Mouse (Mus musculus) heart, postnatal 0 days (tissue): Measurements from ENCODE around the gene Ikzf2. TPM values are rescaled to one million over a fixed set of nuclear protein-coding genes. Genes with fewer than 3 reads are reported as not detected.

Experiments used
- ATAC-seq: fragments of 200-750 bp; cut with Nextera tagmentation; 2 replicates; pipeline ENCODE4 v1.8.0; 2017; ENCODE audit warnings: low read depth, moderate number of reproducible peaks, moderate library complexity; ENCODE audit not compliant: insufficient read depth
- DNase-seq: peaks from one replicate; pipeline ENCODE4 v3.0.0-alpha.2; 2016; ENCODE audit warnings: low spot score
- H3K27ac ChIP-seq: fragments of 300-500 bp; sonication (generic); 2 replicates; pipeline ENCODE4 v1.5.1; 2014; ENCODE audit warnings: low read depth, mild to moderate bottlenecking
- H3K27me3 ChIP-seq: fragments of 300-500 bp; sonication (generic); 2 replicates; pipeline ENCODE4 v1.6.1; 2014; ENCODE audit warnings: low read length, mixed read lengths; ENCODE audit not compliant: control insufficient read depth, insufficient read depth
- H3K36me3 ChIP-seq: fragments of 300-500 bp; sonication (generic); replicated peaks from 2 replicates; pipeline ENCODE4 v1.6.1; 2014; ENCODE audit warnings: low read length, mixed read lengths; ENCODE audit not compliant: control insufficient read depth, insufficient read depth
- H3K4me1 ChIP-seq: fragments of 300-500 bp; sonication (generic); 2 replicates; pipeline ENCODE4 v1.6.1; 2014; ENCODE audit warnings: antibody characterized with exemption; ENCODE audit not compliant: control insufficient read depth, insufficient read depth
- H3K4me2 ChIP-seq: fragments of 300-500 bp; sonication (generic); 2 replicates; pipeline ENCODE4 v1.6.1; 2014; ENCODE audit warnings: low read depth, mild to moderate bottlenecking, low read length, moderate library complexity
- H3K4me3 ChIP-seq: fragments of 300-500 bp; sonication (generic); 2 replicates; pipeline ENCODE4 v1.5.1; 2014; ENCODE audit warnings: low read depth, low read length
- H3K9ac ChIP-seq: fragments of 300-500 bp; sonication (generic); replicated peaks from 2 replicates; pipeline ENCODE4 v1.6.1; 2014; ENCODE audit warnings: low read depth, low read length, mixed read lengths
- H3K9me3 ChIP-seq: fragments of 300-500 bp; sonication (generic); replicated peaks from 2 replicates; pipeline ENCODE4 v1.6.1; 2016; ENCODE audit warnings: low read length; ENCODE audit not compliant: control insufficient read depth
- CTCF ChIP-seq: IDR thresholded peaks from 2 replicates; pipeline ENCODE4 v1.5.1; 2016; ENCODE audit warnings: antibody characterized with exemption, control low read depth, low read depth
- EP300 ChIP-seq: IDR thresholded peaks from 2 replicates; pipeline ENCODE4 v1.6.1; 2016; ENCODE audit warnings: antibody characterized with exemption, low read depth
- WGBS: fragments of 180-500 bp; shearing (Covaris S2); extraction: QIAGEN DNeasy Blood & Tissue Kit; methylation state at CpG from one replicate; pipeline ENCODE4 v1.1.7; 2014; 5-methylcytosine and 5-hydroxymethylcytosine counted together
- polyA plus RNA-seq: library from polyadenylated mRNA; unstranded; fragments of >200 nt; fragmentation: Nextera tagmentation; extraction: Ambion mirVana; gene quantifications from 2 replicates; pipeline ENCODE4 v1.2.1, GENCODE M21; 2015
- total RNA-seq: library from RNA; depleted of rRNA; stranded (reverse); fragments of >200 nt; gene quantifications from 2 replicates; pipeline ENCODE4 v1.2.3, GENCODE M21; 2014; ENCODE audit warnings: low replicate concordance

Ikzf2 gene
- total and polyA plus RNA-seq, 2 experiments from 2014 or later: 1.7 to 4.7 TPM

GRCm38 (mm10) chr1:69630508-69630907, 56.5 kb downstream of the Ikzf2 start:
- ATAC-seq (no peak), DNase-seq (no peak)
- no peak overlapping the region for H3K4me3 ChIP-seq
- no peaks in the 10 kb centered on the region for H3K9me3 ChIP-seq
- H3K27me3 ChIP-seq: no peaks in the 10 kb centered on the region
- no peaks in the 10 kb centered on the region for H3K36me3 ChIP-seq
- no peak overlapping the region for H3K4me2 ChIP-seq
- no peaks in the 10 kb centered on the region for H3K4me1 ChIP-seq
- 58% methylated on average over 6 of the region's 6 CpGs for WGBS
- H3K9ac ChIP-seq: no peak overlapping the region
- no peak for TF ChIP-seq EP300
- no peak for TF ChIP-seq CTCF
- H3K27ac ChIP-seq: no peak overlapping the region

GRCm38 (mm10) chr1:69629513-69629912, 57.5 kb downstream of the Ikzf2 start:
- ATAC-seq (no peak), DNase-seq (no peak)
- H3K27me3 ChIP-seq: no peaks in the 10 kb centered on the region
- no peak overlapping the region for H3K4me2 ChIP-seq
- TF ChIP-seq CTCF: no peak
- no peak for TF ChIP-seq EP300
- H3K9ac ChIP-seq: no peak overlapping the region
- WGBS: 77% methylated on average over 8 of the region's 8 CpGs
- H3K36me3 ChIP-seq: no peaks in the 10 kb centered on the region
- H3K4me3 ChIP-seq: no peak overlapping the region
- no peaks in the 10 kb centered on the region for H3K4me1 ChIP-seq
- no peak overlapping the region for H3K27ac ChIP-seq
- H3K9me3 ChIP-seq: no peaks in the 10 kb centered on the region

GRCm38 (mm10) chr1:69612076-69612475, 75.0 kb downstream of the Ikzf2 start:
- Histone ChIP-seq H3K4me2 (no peak overlapping the region), H3K4me3 (no peak overlapping the region), H3K36me3 (no peaks in the 10 kb centered on the region), H3K4me1 (peaks cover 11% of the 10 kb centered on the region), H3K9ac (no peak overlapping the region), H3K27ac (no peak overlapping the region), H3K27me3 (no peaks in the 10 kb centered on the region), H3K9me3 (no peaks in the 10 kb centered on the region; the same call in 1 of the 2 replicates)
- DNase-seq: no peak
- no peak for TF ChIP-seq EP300
- TF ChIP-seq CTCF: no peak
- ATAC-seq: no peak
- 96% methylated on average over 5 of the region's 5 CpGs for WGBS

- H3K4me2 ChIP-seq: no peak overlapping the region
- no peaks in the 10 kb centered on the region; the same call in 1 of the 2 replicates for H3K9me3 ChIP-seq
- H3K27me3 ChIP-seq: no peaks in the 10 kb centered on the region
- TF ChIP-seq CTCF: no peak
- no peak for TF ChIP-seq EP300
- no peak overlapping the region for H3K27ac ChIP-seq
- ATAC-seq: peak; percentile 77
- no peak overlapping the region for H3K9ac ChIP-seq
- DNase-seq: peak; percentile 38
- no peak overlapping the region for H3K4me3 ChIP-seq
- 50% methylated on average over 4 of the region's 4 CpGs for WGBS
- H3K4me1 ChIP-seq: peaks cover 11% of the 10 kb centered on the region
- H3K36me3 ChIP-seq: no peaks in the 10 kb centered on the region
Measured at GRCm38 (mm10) chr1:69611204-69611725, 75.8 kb downstream of the Ikzf2 start.

- H3K9ac ChIP-seq: no peak overlapping the region
- TF ChIP-seq EP300 (no peak), CTCF (no peak)
- no peak overlapping the region for H3K4me2 ChIP-seq
- no peak overlapping the region for H3K4me3 ChIP-seq
- WGBS: 53% methylated on average over 7 of the region's 7 CpGs
- DNase-seq (no peak), ATAC-seq (no peak)
- H3K27ac ChIP-seq: no peak overlapping the region
- no peaks in the 10 kb centered on the region; the same call in 1 of the 2 replicates for H3K9me3 ChIP-seq
- peaks cover 11% of the 10 kb centered on the region for H3K4me1 ChIP-seq
- no peaks in the 10 kb centered on the region for H3K36me3 ChIP-seq
- no peaks in the 10 kb centered on the region for H3K27me3 ChIP-seq
Measured at GRCm38 (mm10) chr1:69610791-69611190, 76.3 kb downstream of the Ikzf2 start.

- no peak for TF ChIP-seq EP300
- TF ChIP-seq CTCF: no peak
Measured at GRCm38 (mm10) chr1:69608846-69609245, 78.2 kb downstream of the Ikzf2 start.

More at GRCm38 (mm10) chr1:69608846-69609245, 78.2 kb downstream of the Ikzf2 start:
- DNase-seq: no peak
- no peaks in the 10 kb centered on the region; the same call in 1 of the 2 replicates for H3K9me3 ChIP-seq
- no peak overlapping the region for H3K4me3 ChIP-seq
- H3K4me2 ChIP-seq: no peak overlapping the region
- H3K27me3 ChIP-seq: no peaks in the 10 kb centered on the region
- no peak for ATAC-seq
- H3K36me3 ChIP-seq: no peaks in the 10 kb centered on the region
- WGBS: 59% methylated on average over 5 of the region's 5 CpGs
- H3K27ac ChIP-seq: no peak overlapping the region
- peaks cover 11% of the 10 kb centered on the region for H3K4me1 ChIP-seq
- H3K9ac ChIP-seq: no peak overlapping the region
